Mouse (Mus musculus) liver, adult 2 months (tissue): ENCODE results near the gene Fabp1.

Source experiments
- CTCF ChIP-seq: fragments of 200-500 bp; IDR thresholded peaks from 2 replicates; pipeline ENCODE4 v1.5.1; 2011; ENCODE audit warnings: low read depth, low read length, control low read depth
- POLR2A ChIP-seq: fragments of 200-500 bp; IDR thresholded peaks from 2 replicates; pipeline ENCODE4 v1.6.1; 2011; ENCODE audit warnings: low read length, control low read depth; ENCODE audit not compliant: insufficient read depth; ENCODE audit errors: extremely low read depth

- no peak for TF ChIP-seq CTCF
- no peak for TF ChIP-seq POLR2A
Measured at GRCm38 (mm10) chr6:71249615-71250014, 50.0 kb downstream of the Fabp1 start.
